Comparison of ENCODE assay signal across 9 mouse cellular contexts in genomic region chr5:35770891-35771663, GRCm38 (mm10). TPM values are rescaled to one million over a fixed set of nuclear protein-coding genes. Genes with fewer than 3 reads are reported as not detected.
DNase-seq lines count a peak whose midpoint lies in the region; ATAC-seq lines count a peak whose summit lies in the region.
"Had no signal": no experiment of that assay in that cellular context is flagged by ENCODE, and none has a peak within 500 bp of the region (broad histone marks: within the 10 kb centered on the region; RNA-seq: fewer than 3 reads in every experiment).

No protein-coding gene starts in this region.

- DNase-seq in heart, adult 11 months: peak; percentile 96
- DNase-seq in heart, postnatal 25 days (ENCODE audit: low spot score): no peak
- DNase-seq in R1 (ENCODE audit: low read depth, low spot score) (peak; percentile 91), liver (no peak)
- DNase-seq in heart, adult 8-10 months (ENCODE audit: low spot score): peak; percentile 47
- peak; percentile 32 for DNase-seq in naive thymus-derived CD4-positive, alpha-beta T cell, adult 2 months (ENCODE audit: low read depth)
- no peak for DNase-seq in cerebellum, postnatal 36 days
- DNase-seq: cerebellum, adult 9-11 months had no signal

- intact Hi-C loops in heart, postnatal 25 days (cut with DNase I): no loop called here

- ATAC-seq in erythroid progenitor cell, adult 5-6 weeks (replicated peaks; ENCODE audit: low FRiP score, poor library complexity, severe bottlenecking): no peak

RNA-seq across cellular contexts. Expression of gene Ablim2, which starts 13.4 kb away (rescaled TPM):
- total RNA-seq in heart, postnatal 25 days (2021): 10 to 100 TPM; 14.9 to 16.0 TPM
- total RNA-seq in heart, adult 8-10 months (2022): 10 to 100 TPM; 18.5 to 28.5 (median 20.9) TPM
- total RNA-seq in erythroid progenitor cell, adult 5-6 weeks (2015; ENCODE audit: low replicate concordance): not detected in 2 replicates
- total RNA-seq in erythroid progenitor cell, adult 5-6 weeks (2017; ENCODE audit: low replicate concordance): not detected in 2 replicates

RNA-seq across cellular contexts. Expression of gene Sh3tc1, which starts 31.3 kb away (rescaled TPM):
- total RNA-seq in heart, postnatal 25 days (2021): 10 to 100 TPM in 1 of 2 experiments, 1 to 10 TPM in 1; 9.7 to 10.5 TPM
- total RNA-seq in heart, adult 8-10 months (2022): 1 to 10 TPM; 6.5 to 9.1 (median 7.9) TPM
- 0.36 TPM in 1 of 2 replicates, not detected in the other for total RNA-seq in erythroid progenitor cell, adult 5-6 weeks (2015; ENCODE audit: low replicate concordance)
- 0.90 and 1.6 TPM in 2 replicates for total RNA-seq in erythroid progenitor cell, adult 5-6 weeks (2017; ENCODE audit: low replicate concordance)

Comparison
In these comparisons a context has a peak if more than half of its experiments do, and no peak if none do; other contexts are left out.
1. DNase-seq: peak in heart, adult 11 months (single experiment), R1 (single experiment), heart, adult 8-10 months (single experiment) and naive thymus-derived CD4-positive, alpha-beta T cell, adult 2 months (single experiment); none in heart, postnatal 25 days (single experiment), liver (single experiment) and cerebellum, postnatal 36 days (0 of 2).
2. RNA of gene Ablim2, which starts 13.4 kb away (total RNA-seq): 18.5 to 28.5 TPM in heart, adult 8-10 months and 14.9 to 16.0 TPM in heart, postnatal 25 days; not detected in erythroid progenitor cell, adult 5-6 weeks; every median in the first group is over 10 times any median in the second.